Mouse (Mus musculus) kidney, postnatal 0 days (tissue): ENCODE measurements around the gene Wdr27. TPM values are rescaled to one million over a fixed set of nuclear protein-coding genes. Genes with fewer than 3 reads are reported as not detected.

ENCODE experiments used
- ATAC-seq: fragments of 200-750 bp; cut with Nextera tagmentation; replicated peaks from 2 replicates; pipeline ENCODE4 v1.8.0; 2017; ENCODE audit warnings: low read depth, moderate number of reproducible peaks, moderate TSS enrichment, moderate library complexity; ENCODE audit not compliant: low FRiP score
- DNase-seq: peaks from one replicate; pipeline ENCODE4 v3.0.0-alpha.2; 2016; ENCODE audit warnings: low spot score
- H3K27ac ChIP-seq: fragments of 300-500 bp; sonication (generic); 2 replicates; pipeline ENCODE4 v1.5.1; 2014; ENCODE audit warnings: mild to moderate bottlenecking
- H3K27me3 ChIP-seq: fragments of 300-500 bp; sonication (generic); 2 replicates; pipeline ENCODE4 v1.6.1; 2014; ENCODE audit warnings: low read length, mixed read lengths; ENCODE audit not compliant: insufficient read depth
- H3K36me3 ChIP-seq: fragments of 300-500 bp; sonication (generic); 2 replicates; pipeline ENCODE4 v1.6.1; 2014; ENCODE audit warnings: low read length, mixed read lengths; ENCODE audit not compliant: insufficient read depth
- H3K4me1 ChIP-seq: fragments of 300-500 bp; sonication (generic); replicated peaks from 2 replicates; pipeline ENCODE4 v1.6.1; 2014; ENCODE audit warnings: antibody characterized with exemption, low read length, mixed read lengths; ENCODE audit not compliant: insufficient read depth
- H3K4me2 ChIP-seq: fragments of 300-500 bp; sonication (generic); 2 replicates; pipeline ENCODE4 v1.6.1; 2014; ENCODE audit warnings: mild to moderate bottlenecking, low read length, moderate library complexity, mixed read lengths
- H3K4me3 ChIP-seq: fragments of 300-500 bp; sonication (generic); replicated peaks from 2 replicates; pipeline ENCODE4 v1.5.1; 2014; ENCODE audit warnings: low read depth, low read length
- H3K9ac ChIP-seq: fragments of 300-500 bp; sonication (generic); 2 replicates; pipeline ENCODE4 v1.6.1; 2014; ENCODE audit warnings: low read depth, low read length
- H3K9me3 ChIP-seq: fragments of 300-500 bp; sonication (generic); replicated peaks from 2 replicates; pipeline ENCODE4 v1.6.1; 2016; ENCODE audit warnings: low read length, inconsistent platforms, mixed read lengths
- CTCF ChIP-seq: IDR thresholded peaks from 2 replicates; pipeline ENCODE4 v1.5.1; 2016; ENCODE audit warnings: antibody characterized with exemption, low read depth, mild to moderate bottlenecking, moderate library complexity
- WGBS: fragments of 180-500 bp; shearing (Covaris S2); extraction: QIAGEN DNeasy Blood & Tissue Kit; methylation state at CpG from one replicate; pipeline ENCODE4 v1.1.7; 2014; 5-methylcytosine and 5-hydroxymethylcytosine counted together
- polyA plus RNA-seq: library from polyadenylated mRNA; unstranded; fragments of >200 nt; fragmentation: Nextera tagmentation; extraction: Ambion mirVana; gene quantifications from 2 replicates; pipeline ENCODE4 v1.2.1, GENCODE M21; 2015

The Wdr27 gene
- polyA plus RNA-seq, 1 experiment from 2014 or later = 16.3 TPM

- H3K27me3 ChIP-seq = no peaks in the 10 kb centered on the region
- H3K9ac ChIP-seq = no peak overlapping the region
- no peak overlapping the region for H3K27ac ChIP-seq
- H3K4me1 ChIP-seq = no peaks in the 10 kb centered on the region
- WGBS = 93% methylated on average over 7 of the region's 7 CpGs
- no peak overlapping the region for H3K4me3 ChIP-seq
- no peak overlapping the region for H3K4me2 ChIP-seq
- no peak for TF ChIP-seq CTCF
- DNase-seq (no peak), ATAC-seq (no peak)
- no peaks in the 10 kb centered on the region for H3K9me3 ChIP-seq
- H3K36me3 ChIP-seq = no peaks in the 10 kb centered on the region
These were observed 136.2 kb downstream of the Wdr27 start for GRCm38 (mm10) chr17:14806808-14807207.

DNA sequence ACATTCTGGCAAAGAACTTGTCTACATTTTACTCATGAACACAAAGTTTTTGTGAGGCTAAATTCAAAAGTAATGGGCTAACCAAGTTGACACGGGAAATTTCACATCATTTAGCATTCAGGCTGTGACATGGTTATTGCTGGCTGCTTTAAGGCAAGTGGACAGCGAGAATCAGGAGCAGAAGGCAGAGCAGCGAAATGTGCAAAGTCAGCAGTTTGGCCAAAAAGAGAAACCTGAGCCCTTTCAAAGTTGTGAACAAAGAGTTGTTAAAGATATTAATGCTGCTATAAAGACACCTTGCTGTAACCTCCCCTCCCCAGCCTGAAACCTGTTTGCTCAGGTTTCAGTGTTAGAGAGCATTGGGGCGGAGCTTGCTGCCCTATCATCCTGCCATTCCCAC is 143.7 kb downstream of the Wdr27 start:
- no peak for TF ChIP-seq CTCF
- no peaks in the 10 kb centered on the region for H3K36me3 ChIP-seq
- 83% methylated on average over 4 of the region's 4 CpGs for WGBS
- H3K27me3 ChIP-seq = no peaks in the 10 kb centered on the region
- H3K9ac ChIP-seq = no peak overlapping the region
- H3K27ac ChIP-seq = no peak overlapping the region
- no peaks in the 10 kb centered on the region for H3K4me1 ChIP-seq
- DNase-seq (no peak), ATAC-seq (no peak)
- no peaks in the 10 kb centered on the region for H3K9me3 ChIP-seq
- no peak overlapping the region for H3K4me3 ChIP-seq
- no peak overlapping the region for H3K4me2 ChIP-seq

DNA sequence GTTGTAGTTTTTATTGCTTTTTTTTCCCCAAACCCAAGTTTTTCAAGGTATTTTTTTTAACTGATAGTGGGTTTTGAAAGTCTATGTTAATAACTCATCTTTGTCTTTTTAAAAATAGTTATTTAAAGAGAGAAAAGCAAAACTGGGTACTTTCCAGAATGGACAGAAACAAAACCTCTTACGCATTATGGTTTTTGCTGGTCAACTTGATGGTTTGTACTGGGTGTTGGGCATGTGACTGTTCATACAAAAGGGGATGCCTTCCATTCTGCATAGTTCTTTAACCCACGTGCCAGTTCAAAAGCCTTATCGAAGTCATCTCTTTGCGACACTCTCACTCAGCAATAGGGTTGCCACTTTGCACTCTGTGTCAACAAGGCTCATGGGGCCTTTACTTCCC is 147.9 kb downstream of the Wdr27 start:
- 90% methylated on average over 4 of the region's 4 CpGs for WGBS
- Histone ChIP-seq H3K4me1 (no peaks in the 10 kb centered on the region), H3K9me3 (no peaks in the 10 kb centered on the region), H3K4me2 (no peak overlapping the region), H3K4me3 (no peak overlapping the region), H3K27ac (no peak overlapping the region), H3K36me3 (no peaks in the 10 kb centered on the region), H3K9ac (no peak overlapping the region), H3K27me3 (no peaks in the 10 kb centered on the region)
- no peak for DNase-seq
- TF ChIP-seq CTCF = no peak
- no peak for ATAC-seq

DNA sequence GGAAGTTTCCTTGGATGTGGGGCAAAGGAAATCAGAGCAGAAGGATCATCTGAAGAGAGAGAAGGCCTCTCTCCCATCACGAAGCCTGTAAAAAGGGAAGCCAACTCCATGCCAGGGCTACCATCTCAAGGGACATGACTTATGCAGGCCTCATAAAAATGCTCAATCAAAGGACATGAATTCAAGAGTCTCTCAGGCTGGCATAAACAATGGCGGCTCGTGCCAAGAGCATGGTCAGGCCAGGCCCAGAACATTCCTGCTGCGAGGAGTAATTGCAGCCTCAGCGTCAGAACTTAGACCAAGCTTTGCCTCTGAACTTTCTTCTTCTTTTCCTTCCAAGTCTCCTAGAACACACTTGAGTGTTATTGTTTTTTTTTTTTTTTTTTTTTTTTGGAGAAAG is 163.6 kb downstream of the Wdr27 start:
- 85% methylated on average over 5 of the region's 5 CpGs for WGBS
- H3K27me3 ChIP-seq = no peaks in the 10 kb centered on the region
- ATAC-seq (no peak), DNase-seq (no peak)
- H3K9ac ChIP-seq = no peak overlapping the region
- no peaks in the 10 kb centered on the region for H3K4me1 ChIP-seq
- no peak overlapping the region for H3K4me2 ChIP-seq
- no peak for TF ChIP-seq CTCF
- no peaks in the 10 kb centered on the region for H3K9me3 ChIP-seq
- H3K27ac ChIP-seq = no peak overlapping the region
- no peak overlapping the region for H3K4me3 ChIP-seq
- H3K36me3 ChIP-seq = no peaks in the 10 kb centered on the region

DNA sequence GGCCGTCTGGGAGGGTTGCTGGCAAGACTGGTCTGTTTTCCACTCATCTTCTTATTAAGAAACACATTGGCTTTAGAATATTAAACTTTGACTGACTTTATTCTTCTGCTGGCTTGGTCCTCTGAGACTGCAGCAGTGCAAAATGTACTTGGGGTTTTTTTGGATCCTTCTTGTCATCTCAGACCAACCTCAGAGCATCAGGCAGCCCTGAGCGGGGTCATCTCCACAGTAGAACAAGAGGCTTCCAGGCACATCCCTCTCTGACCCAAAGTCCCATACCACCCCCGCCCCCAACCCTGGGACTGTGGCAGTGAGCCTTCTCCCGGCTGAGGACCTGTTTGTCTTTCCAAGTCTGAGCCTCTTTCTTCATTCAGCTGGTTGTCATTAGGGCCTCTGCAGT is 171.6 kb downstream of the Wdr27 start:
- TF ChIP-seq CTCF = no peak
- 80% methylated on average over 4 of the region's 4 CpGs for WGBS
- Histone ChIP-seq H3K9me3 (no peaks in the 10 kb centered on the region), H3K4me3 (no peak overlapping the region), H3K4me2 (no peak overlapping the region), H3K36me3 (no peaks in the 10 kb centered on the region), H3K27ac (no peak overlapping the region), H3K27me3 (no peaks in the 10 kb centered on the region), H3K9ac (no peak overlapping the region), H3K4me1 (no peaks in the 10 kb centered on the region)
- ATAC-seq (no peak), DNase-seq (no peak)

- no peak for TF ChIP-seq CTCF
- H3K27ac ChIP-seq = no peak overlapping the region
- H3K4me2 ChIP-seq = no peak overlapping the region
- no peaks in the 10 kb centered on the region for H3K9me3 ChIP-seq
- no peaks in the 10 kb centered on the region for H3K36me3 ChIP-seq
- DNase-seq = no peak
- H3K9ac ChIP-seq = no peak overlapping the region
- H3K27me3 ChIP-seq = no peaks in the 10 kb centered on the region
- H3K4me1 ChIP-seq = no peaks in the 10 kb centered on the region
- no peak overlapping the region for H3K4me3 ChIP-seq
- ATAC-seq = no peak
- 78% methylated on average over 5 of the region's 5 CpGs for WGBS
These were observed 172.6 kb downstream of the Wdr27 start for GRCm38 (mm10) chr17:14770377-14770776.

Other genes with a start within 250 kb of the Wdr27 start
- 24.6 and 29.5 TPM in 2 replicates for gene Thbs2, start 248.9 kb downstream of the Wdr27 start, polyA plus RNA-seq
- gene 1600012H06Rik, start within 50 bp of the Wdr27 start, polyA plus RNA-seq = 41.6 and 43.0 TPM in 2 replicates
- gene Phf10, start 18.1 kb upstream of the Wdr27 start, polyA plus RNA-seq = 27.3 and 29.8 TPM in 2 replicates
- gene 9030025P20Rik, start 35.3 kb upstream of the Wdr27 start, polyA plus RNA-seq = 8.9 and 13.2 TPM in 2 replicates
- 1.5 and 1.8 TPM in 2 replicates for gene Gm3417, start 35.6 kb upstream of the Wdr27 start, polyA plus RNA-seq
- 8.9 and 10.3 TPM in 2 replicates for gene Gm3435, start 67.0 kb upstream of the Wdr27 start, polyA plus RNA-seq
- gene Ermard, start 98.0 kb upstream of the Wdr27 start, polyA plus RNA-seq = 53.6 and 60.1 TPM in 2 replicates
- not detected in 2 replicates for gene Tcte3, start 98.3 kb upstream of the Wdr27 start, polyA plus RNA-seq
- 4.0 and 4.6 TPM in 2 replicates for gene Gm3448, start 98.4 kb upstream of the Wdr27 start, polyA plus RNA-seq